Mouse (Mus musculus) cerebellum, adult 2 months (tissue): ENCODE measurements at regions not wholly inside any gene's neighbourhood (a gene's known extent, or its start where the extent isn't known, plus 50 kb on each side); places are given as distances from the start of the nearest gene placed in this dataset.
"Not testable (repeated sequence)": the region's sequence is repeated elsewhere in the genome, so short reads cannot be mapped to it uniquely, and the experiment has no call there.

Experiments
- CTCF ChIP-seq: fragments of 200-500 bp; IDR thresholded peaks from 2 replicates; pipeline ENCODE4 v1.5.1; 2011; ENCODE audit warnings: low read depth, mild to moderate bottlenecking, control low read depth, low read length, moderate library complexity, borderline replicate concordance; ENCODE audit not compliant: insufficient read depth
- POLR2A ChIP-seq: fragments of 200-500 bp; IDR thresholded peaks from 2 replicates; pipeline ENCODE4 v1.6.1; 2011; ENCODE audit warnings: low read length, control low read depth, borderline replicate concordance; ENCODE audit not compliant: insufficient read depth

- not testable (repeated sequence) for TF ChIP-seq POLR2A, CTCF
Observed at GRCm38 (mm10) chr14:107280346-107280745, 1174.3 kb downstream of the Trim52 start.
